Mouse (Mus musculus): ENCODE data around the gene Prkar1a. TPM values are rescaled to one million over a fixed set of nuclear protein-coding genes. Genes with fewer than 3 reads are reported as not detected.
A peak's percentile ranks its signal among the peaks of the same experiment; 100 is the strongest.

The Prkar1a gene
- 324 and 370 TPM in 2 replicates for polyA plus RNA-seq (2015; fragmentation: Nextera tagmentation; extraction: Ambion mirVana)

- Histone ChIP-seq H3K4me1 (peaks cover 29% of the 10 kb centered on the region), H3K4me3 (peak within 1 kb of the TSS; percentile 93), H3K27me3 (no peaks in the 10 kb centered on the region), H3K36me3 (peaks cover 7% of the 10 kb centered on the region), H3K27ac (peak within 1 kb of the TSS; percentile 96), H3K9me3 (no peaks in the 10 kb centered on the region), H3K9ac (peak within 1 kb of the TSS; percentile 97), H3K4me2 (peak within 1 kb of the TSS; percentile 92)
- WGBS: 28% methylated on average over 8 of the region's 8 CpGs
- no peak for ATAC-seq (ENCODE audit: insufficient number of reproducible peaks, insufficient read depth, low FRiP score, low TSS enrichment, low read depth)
Measured at GRCm38 (mm10) chr11:109649206-109649605, at the start of gene Prkar1a. TSS of gene Prkar1a (plus strand) at chr11:109649405.

- no peaks in the 10 kb centered on the region for H3K9me3 ChIP-seq
- H3K27me3 ChIP-seq: no peaks in the 10 kb centered on the region
- H3K4me1 ChIP-seq: peaks cover 18% of the 10 kb centered on the region
- no peak for ATAC-seq (ENCODE audit: insufficient number of reproducible peaks, insufficient read depth, low FRiP score, low TSS enrichment, low read depth)
- WGBS: 87% methylated on average over 6 of the region's 6 CpGs
- H3K36me3 ChIP-seq: peaks cover 21% of the 10 kb centered on the region
- H3K27ac ChIP-seq: no peak overlapping the region
- H3K4me3 ChIP-seq: no peak overlapping the region
- H3K4me2 ChIP-seq: no peak overlapping the region
- no peak overlapping the region for H3K9ac ChIP-seq
Measured at GRCm38 (mm10) chr11:109607600-109607999, 41.6 kb upstream of the Prkar1a start.

GRCm38 (mm10) chr11:109608976-109609625 is 40.1 kb upstream of the Prkar1a start:
- ATAC-seq (ENCODE audit: insufficient number of reproducible peaks, insufficient read depth, low FRiP score, low TSS enrichment, low read depth): no peak
- H3K27me3 ChIP-seq: no peaks in the 10 kb centered on the region
- 66% methylated on average over 6 of the region's 6 CpGs for WGBS
- peaks cover 6% of the 10 kb centered on the region for H3K36me3 ChIP-seq
- H3K9me3 ChIP-seq: no peaks in the 10 kb centered on the region
- peak overlapping the region; percentile 85; the same call in 1 of the 2 replicates for H3K27ac ChIP-seq
- H3K4me3 ChIP-seq: peak overlapping the region; percentile 85
- H3K4me1 ChIP-seq: peaks cover 18% of the 10 kb centered on the region
- H3K4me2 ChIP-seq: peak overlapping the region; percentile 82
- H3K9ac ChIP-seq: peak overlapping the region; percentile 91; the same call in 1 of the 2 replicates

- ATAC-seq (ENCODE audit: insufficient number of reproducible peaks, insufficient read depth, low FRiP score, low TSS enrichment, low read depth): no peak
- peaks cover 18% of the 10 kb centered on the region for H3K4me1 ChIP-seq
- H3K36me3 ChIP-seq: no peaks in the 10 kb centered on the region
- no peaks in the 10 kb centered on the region for H3K27me3 ChIP-seq
- peak overlapping the region; percentile 85 for H3K4me3 ChIP-seq
- H3K27ac ChIP-seq: peak overlapping the region; percentile 85
- 7% methylated on average over 9 of the region's 9 CpGs for WGBS
- no peaks in the 10 kb centered on the region for H3K9me3 ChIP-seq
- peak overlapping the region; percentile 82 for H3K4me2 ChIP-seq
- H3K9ac ChIP-seq: peak overlapping the region; percentile 91
Measured at GRCm38 (mm10) chr11:109610046-109610794, 39.0 kb upstream of the Prkar1a start.

- peak; percentile 44; the same call in 1 of the 2 replicates for ATAC-seq (ENCODE audit: insufficient number of reproducible peaks, insufficient read depth, low FRiP score, low TSS enrichment, low read depth)
- peak overlapping the region; percentile 85 for H3K4me3 ChIP-seq
- no peaks in the 10 kb centered on the region for H3K27me3 ChIP-seq
- H3K36me3 ChIP-seq: no peaks in the 10 kb centered on the region
- peaks cover 18% of the 10 kb centered on the region for H3K4me1 ChIP-seq
- no peaks in the 10 kb centered on the region for H3K9me3 ChIP-seq
- H3K9ac ChIP-seq: peak overlapping the region; percentile 91
- H3K27ac ChIP-seq: peak overlapping the region; percentile 85
- 0% methylated on average over 26 of the region's 26 CpGs for WGBS
- H3K4me2 ChIP-seq: peak overlapping the region; percentile 82
Measured at GRCm38 (mm10) chr11:109610795-109611302, 38.4 kb upstream of the Prkar1a start.

GRCm38 (mm10) chr11:109611303-109612149 is 37.7 kb upstream of the Prkar1a start, which contains the start of gene Wipi1:
TSS of gene Wipi1 (minus strand) at chr11:109611967.
- Histone ChIP-seq H3K9me3 (no peaks in the 10 kb centered on the region), H3K4me3 (peak within 1 kb of the TSS; percentile 85), H3K27me3 (no peaks in the 10 kb centered on the region), H3K36me3 (no peaks in the 10 kb centered on the region), H3K4me1 (peaks cover 18% of the 10 kb centered on the region), H3K27ac (peak within 1 kb of the TSS; percentile 85), H3K9ac (peak within 1 kb of the TSS; percentile 91), H3K4me2 (peak within 1 kb of the TSS; percentile 82)
- peak; percentile 94 for ATAC-seq (ENCODE audit: insufficient number of reproducible peaks, insufficient read depth, low FRiP score, low TSS enrichment, low read depth)
- under 1% methylated on average over 58 of the region's 58 CpGs for WGBS

GRCm38 (mm10) chr11:109612871-109613529 is 36.2 kb upstream of the Prkar1a start:
- WGBS: 63% methylated on average over 7 of the region's 7 CpGs
- ATAC-seq (ENCODE audit: insufficient number of reproducible peaks, insufficient read depth, low FRiP score, low TSS enrichment, low read depth): no peak
- H3K27me3 ChIP-seq: no peaks in the 10 kb centered on the region
- no peak overlapping the region for H3K4me3 ChIP-seq
- H3K36me3 ChIP-seq: no peaks in the 10 kb centered on the region
- peaks cover 21% of the 10 kb centered on the region for H3K4me1 ChIP-seq
- no peak overlapping the region for H3K9ac ChIP-seq
- H3K9me3 ChIP-seq: no peaks in the 10 kb centered on the region
- no peak overlapping the region for H3K4me2 ChIP-seq
- no peak overlapping the region for H3K27ac ChIP-seq

GRCm38 (mm10) chr11:109615286-109615685 is 33.9 kb upstream of the Prkar1a start:
- Histone ChIP-seq H3K9me3 (no peaks in the 10 kb centered on the region), H3K36me3 (no peaks in the 10 kb centered on the region), H3K4me1 (peaks cover 7% of the 10 kb centered on the region), H3K9ac (no peak overlapping the region), H3K4me3 (no peak overlapping the region), H3K27ac (no peak overlapping the region), H3K27me3 (no peaks in the 10 kb centered on the region), H3K4me2 (no peak overlapping the region)
- no peak for ATAC-seq (ENCODE audit: insufficient number of reproducible peaks, insufficient read depth, low FRiP score, low TSS enrichment, low read depth)
- WGBS: 46% methylated on average over 9 of the region's 9 CpGs

GRCm38 (mm10) chr11:109616352-109616751 is 32.9 kb upstream of the Prkar1a start:
- H3K9ac ChIP-seq: no peak overlapping the region
- H3K4me2 ChIP-seq: no peak overlapping the region
- H3K27ac ChIP-seq: no peak overlapping the region; the same call in 1 of the 2 replicates
- peaks cover 3% of the 10 kb centered on the region; the same call in 1 of the 2 replicates for H3K4me1 ChIP-seq
- H3K36me3 ChIP-seq: no peaks in the 10 kb centered on the region
- no peaks in the 10 kb centered on the region for H3K27me3 ChIP-seq
- no peaks in the 10 kb centered on the region for H3K9me3 ChIP-seq
- no peak overlapping the region for H3K4me3 ChIP-seq
- ATAC-seq (ENCODE audit: insufficient number of reproducible peaks, insufficient read depth, low FRiP score, low TSS enrichment, low read depth): no peak
- WGBS: 49% methylated on average over 4 of the region's 4 CpGs

GRCm38 (mm10) chr11:109616766-109617165 is 32.4 kb upstream of the Prkar1a start:
- H3K27ac ChIP-seq: no peak overlapping the region; the same call in 1 of the 2 replicates
- WGBS: 46% methylated on average over 4 of the region's 4 CpGs
- no peak overlapping the region for H3K4me3 ChIP-seq
- H3K9ac ChIP-seq: no peak overlapping the region
- H3K4me2 ChIP-seq: no peak overlapping the region
- no peak for ATAC-seq (ENCODE audit: insufficient number of reproducible peaks, insufficient read depth, low FRiP score, low TSS enrichment, low read depth)
- H3K4me1 ChIP-seq: peaks cover 3% of the 10 kb centered on the region; the same call in 1 of the 2 replicates
- no peaks in the 10 kb centered on the region for H3K9me3 ChIP-seq
- H3K36me3 ChIP-seq: no peaks in the 10 kb centered on the region
- H3K27me3 ChIP-seq: no peaks in the 10 kb centered on the region

Measured in embryonic facial prominence, embryonic 13.5 days (tissue).